Mouse (Mus musculus) heart, postnatal 0 days (tissue): ENCODE data around the gene S1pr4.

Source experiments
- CTCF ChIP-seq: IDR thresholded peaks from 2 replicates; pipeline ENCODE4 v1.5.1; 2016; ENCODE audit warnings: antibody characterized with exemption, control low read depth, low read depth
- EP300 ChIP-seq: IDR thresholded peaks from 2 replicates; pipeline ENCODE4 v1.6.1; 2016; ENCODE audit warnings: antibody characterized with exemption, low read depth

DNA sequence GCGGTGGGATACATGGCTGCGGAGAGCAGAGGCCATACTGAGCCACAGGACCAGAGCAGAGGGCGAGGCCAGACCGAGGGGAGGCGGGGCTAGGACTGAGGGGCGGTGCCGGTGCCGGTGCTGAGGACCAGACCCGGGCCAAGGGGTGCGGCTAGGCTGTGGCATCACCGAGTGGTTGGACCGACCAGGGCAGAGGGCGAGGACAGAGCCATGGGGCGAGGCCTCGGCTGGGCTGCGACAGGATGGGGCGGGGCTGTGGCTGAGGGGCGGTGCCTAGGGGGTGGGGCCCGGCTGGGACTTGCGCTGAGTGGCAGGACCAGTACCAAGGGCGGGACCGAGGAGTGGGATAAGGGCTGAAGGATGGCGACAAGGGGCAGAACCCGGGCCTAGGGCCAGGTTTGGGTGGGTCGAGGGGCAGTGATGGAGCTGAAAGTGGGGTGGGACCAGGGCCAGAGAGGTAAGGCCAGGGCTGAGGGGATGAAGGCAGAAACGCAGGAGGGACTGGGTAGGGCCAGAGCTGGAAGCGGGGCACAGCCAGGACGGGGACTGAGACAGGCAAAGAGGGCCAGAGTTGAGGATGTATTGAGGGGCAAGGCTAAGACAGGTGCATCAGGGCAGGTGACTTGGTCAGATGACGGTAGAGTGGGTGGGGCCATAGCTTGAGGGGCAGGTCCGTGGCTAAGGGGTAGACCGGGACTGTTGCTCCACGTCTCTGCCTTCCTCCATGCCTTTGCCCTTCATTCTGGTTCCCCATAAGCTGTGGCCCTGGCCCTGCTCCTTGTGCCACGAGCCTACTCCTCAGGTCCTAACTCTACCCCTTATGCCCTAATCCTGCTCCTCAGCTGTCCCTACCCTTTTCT is 35.3 kb downstream of the S1pr4 start:
- TF ChIP-seq CTCF (no peak), EP300 (no peak)
